Mouse (Mus musculus): ENCODE measurements around the gene Rps6kc1.

- TF ChIP-seq POLR2A (IDR thresholded peaks at IDR 0.05; ENCODE audit: low read depth, low read length) (no peak), POLR2AphosphoS2 (IDR thresholded peaks at IDR 0.05; ENCODE audit: low read depth, low read length) (no peak), CTCF (conservative IDR thresholded peaks at IDR 0.05 in 1 of 2, IDR thresholded peaks at IDR 0.05 in 1 of 2; ENCODE audit: low read depth in 2 of 2, low read length in 2 of 2) (peak in 1 of 2 experiments; percentile 52; a peak in 2 of 4 replicates), ZMIZ1 (IDR thresholded peaks at IDR 0.05; ENCODE audit: low read depth, low read length) (no peak), PAX5 (IDR thresholded peaks at IDR 0.05; ENCODE audit: low read length) (no peak), USF1 (IDR thresholded peaks at IDR 0.05; ENCODE audit: low read depth, low read length) (no peak), CHD1 (IDR thresholded peaks at IDR 0.05; ENCODE audit: low read depth, low read length) (no peak), ZKSCAN1 (IDR thresholded peaks at IDR 0.05; ENCODE audit: borderline replicate concordance, low read depth, low read length) (no peak), RAD21 (IDR thresholded peaks at IDR 0.05; ENCODE audit: low read depth, low read length) (peak; percentile 49), MEF2A (IDR thresholded peaks at IDR 0.05; ENCODE audit: borderline replicate concordance, low read depth, low read length) (no peak)
Observed at GRCm38 (mm10) chr1:190810408-190810807, 101.2 kb downstream of the Rps6kc1 start.

Measured in CH12.LX (cell line).